Mouse (Mus musculus) adrenal gland, postnatal 25 days (tissue): ENCODE data around the gene Gm4312. TPM values are rescaled to one million over a fixed set of nuclear protein-coding genes. Genes with fewer than 3 reads are reported as not detected.
"Not testable (repeated sequence)": the region's sequence is repeated elsewhere in the genome, so short reads cannot be mapped to it uniquely, and the experiment has no call there.

Experiments used
- DNase-seq: peaks from one replicate; pipeline ENCODE4 v3.0.0; 2021; ENCODE audit warnings: mixed read lengths
- long read RNA-seq: library from polyadenylated mRNA; stranded (forward); transcript quantifications from one replicate; pipeline ENCODE4 v2.0.0, GENCODE M21; 2021
- total RNA-seq: library from RNA; stranded (reverse); gene quantifications from 2 replicates; pipeline ENCODE4 v1.2.3, GENCODE M21; 2021

The Gm4312 gene
- total RNA-seq = not detected in 2 replicates
- long read RNA-seq = 0 reads

- DNase-seq = not testable (repeated sequence)
These were observed at the start of gene Gm4312 for GRCm38 (mm10) chr10:100382460-100382859. Gm4312 (minus strand) TSS chr10:100382560.

GRCm38 (mm10) chr10:100427592-100427991 is 45.2 kb upstream of the Gm4312 start:
- DNase-seq = no peak

- peak; percentile 4 for DNase-seq
These were observed 33.2 kb upstream of the Gm4312 start for GRCm38 (mm10) chr10:100415566-100415965.

- not testable (repeated sequence) for DNase-seq
These were observed 19.9 kb upstream of the Gm4312 start for GRCm38 (mm10) chr10:100402301-100402700.

- DNase-seq = not testable (repeated sequence)
These were observed 21.3 kb downstream of the Gm4312 start, which contains the start of gene Gm4307 for GRCm38 (mm10) chr10:100361038-100361437. Gm4307 (plus strand) TSS chr10:100361338.

GRCm38 (mm10) chr10:100356841-100357240 is 25.5 kb downstream of the Gm4312 start:
- DNase-seq = not testable (repeated sequence)

- not testable (repeated sequence) for DNase-seq
These were observed 31.6 kb downstream of the Gm4312 start, which contains the start of gene Gm4305 for GRCm38 (mm10) chr10:100350793-100351192. Gm4305 (plus strand) TSS chr10:100351093.

- not testable (repeated sequence) for DNase-seq
These were observed 36.7 kb downstream of the Gm4312 start, which contains the start of gene Gm4303 for GRCm38 (mm10) chr10:100345672-100346071. Gm4303 (plus strand) TSS chr10:100345972.

GRCm38 (mm10) chr10:100340536-100340935 is 41.8 kb downstream of the Gm4312 start, which contains the start of gene Gm4302:
Gm4302 (plus strand) TSS chr10:100340836.
- DNase-seq = not testable (repeated sequence)

GRCm38 (mm10) chr10:100335376-100335775 is 47.0 kb downstream of the Gm4312 start, which contains the start of gene Gm4301:
Gm4301 (plus strand) TSS chr10:100335676.
- not testable (repeated sequence) for DNase-seq

Other genes with a start within 250 kb of the Gm4312 start
- not detected in 2 replicates for gene Gm4301, start 46.9 kb downstream of the Gm4312 start, total RNA-seq
- gene Gm4302, start 41.7 kb downstream of the Gm4312 start, total RNA-seq = not detected in 2 replicates
- gene Gm4303, start 36.6 kb downstream of the Gm4312 start, total RNA-seq = not detected in 2 replicates
- not detected in 2 replicates for gene Gm4305, start 31.5 kb downstream of the Gm4312 start, total RNA-seq
- not detected in 2 replicates for gene Gm4307, start 21.2 kb downstream of the Gm4312 start, total RNA-seq
- 22.4 and 26.8 TPM in 2 replicates for gene Tmtc3, start 104.8 kb upstream of the Gm4312 start, total RNA-seq
- 14.0 and 14.2 TPM in 2 replicates for gene Cep290, start 105.0 kb upstream of the Gm4312 start, total RNA-seq
- gene 4930430F08Rik, start 207.9 kb upstream of the Gm4312 start, total RNA-seq = 9.7 and 19.1 TPM in 2 replicates
- gene 1700017N19Rik, start 207.9 kb upstream of the Gm4312 start, total RNA-seq = not detected in 2 replicates